Mouse (Mus musculus): ENCODE results near the gene Hist1h1c. TPM values are rescaled to one million over a fixed set of nuclear protein-coding genes. Genes with fewer than 3 reads are reported as not detected.
"Not testable (repeated sequence)": the region's sequence is repeated elsewhere in the genome, so short reads cannot be mapped to it uniquely, and the experiment has no call there.

Gene Hist1h1c
- polyA plus RNA-seq, 2 experiments: 46.8 to 72.5 TPM

GRCm38 (mm10) chr13:23749563-23750121 lies 11.0 kb downstream of the Hist1h1c start:
- Histone ChIP-seq H3K4me1 (replicated peaks; ENCODE audit: control insufficient read depth in 2 of 2, insufficient read depth in 2 of 2, low read length in 1 of 2) (peaks cover 20 to 23% of the 10 kb centered on the region in 2 experiments), H3K4me3 (ENCODE audit: insufficient read depth in 1 of 2, low read depth in 2 of 2, low read length in 2 of 2) (no peak overlapping the region), H3K4me2 (ENCODE audit: low read depth) (no peak overlapping the region), H3K27me3 (ENCODE audit: control insufficient read depth, insufficient read depth, low read length) (no peaks in the 10 kb centered on the region), H3K9me3 (ENCODE audit: control insufficient read depth, low read length) (no peaks in the 10 kb centered on the region), H3K27ac (peak overlapping the region; percentile 99), H3K9ac (replicated peaks) (peak overlapping the region; percentile 6), H3K36me3 (replicated peaks; ENCODE audit: control insufficient read depth, insufficient read depth, low read depth) (no peaks in the 10 kb centered on the region)
- DNase-seq (ENCODE audit: low read depth in 3 of 3, low spot score in 3 of 3): no peak
- WGBS (ENCODE audit: insufficient replicate concordance): 79% methylated on average over 5 of the region's 5 CpGs
- TF ChIP-seq EP300 (IDR thresholded peaks at IDR 0.05; ENCODE audit: low read depth): no peak
- TF ChIP-seq CTCF (IDR thresholded peaks at IDR 0.05; ENCODE audit: low read depth): no peak
- ATAC-seq (ENCODE audit: insufficient read depth): no peak

GRCm38 (mm10) chr13:23750839-23751477 lies 12.3 kb downstream of the Hist1h1c start, which contains the start of gene Hist1h2ab:
Hist1h2ab (plus strand) TSS chr13:23751126.
- H3K27me3 ChIP-seq (ENCODE audit: control insufficient read depth, insufficient read depth, low read length); H3K9me3 ChIP-seq (ENCODE audit: control insufficient read depth, low read length); H3K36me3 ChIP-seq (replicated peaks; ENCODE audit: control insufficient read depth, insufficient read depth, low read depth): not testable (repeated sequence)
- peak within 1 kb of the TSS; percentile 51 to 59 for H3K4me3 ChIP-seq (ENCODE audit: insufficient read depth in 1 of 2, low read depth in 2 of 2, low read length in 2 of 2)
- peak; percentile 85 to 90 (median 86) for DNase-seq (ENCODE audit: low read depth in 3 of 3, low spot score in 3 of 3)
- peak; percentile 74 for TF ChIP-seq EP300 (IDR thresholded peaks at IDR 0.05; ENCODE audit: low read depth)
- H3K4me1 ChIP-seq (replicated peaks; ENCODE audit: control insufficient read depth in 2 of 2, insufficient read depth in 2 of 2, low read length in 1 of 2): peaks cover 26 to 28% of the 10 kb centered on the region in 2 experiments
- peak within 1 kb of the TSS; percentile 69 for H3K4me2 ChIP-seq (ENCODE audit: low read depth)
- peak within 1 kb of the TSS; percentile 99 for H3K27ac ChIP-seq
- peak; percentile 38 for ATAC-seq (ENCODE audit: insufficient read depth)
- WGBS (ENCODE audit: insufficient replicate concordance): under 1% methylated on average over 31 of the region's 47 CpGs
- peak within 1 kb of the TSS; percentile 87 for H3K9ac ChIP-seq (replicated peaks)

GRCm38 (mm10) chr13:23751478-23751956 lies 12.9 kb downstream of the Hist1h1c start:
- Histone ChIP-seq H3K4me2 (ENCODE audit: low read depth) (peak overlapping the region; percentile 69), H3K4me3 (ENCODE audit: insufficient read depth in 1 of 2, low read depth in 2 of 2, low read length in 2 of 2) (peak overlapping the region; percentile 51 to 59), H3K9ac (replicated peaks) (peak overlapping the region; percentile 87), H3K27me3 (ENCODE audit: control insufficient read depth, insufficient read depth, low read length) (no peaks in the 10 kb centered on the region), H3K4me1 (replicated peaks; ENCODE audit: control insufficient read depth in 2 of 2, insufficient read depth in 2 of 2, low read length in 1 of 2) (peaks cover 28 to 30% of the 10 kb centered on the region in 2 experiments), H3K27ac (peak overlapping the region; percentile 99), H3K9me3 (ENCODE audit: control insufficient read depth, low read length) (no peaks in the 10 kb centered on the region), H3K36me3 (replicated peaks; ENCODE audit: control insufficient read depth, insufficient read depth, low read depth) (no peaks in the 10 kb centered on the region)
- WGBS (ENCODE audit: insufficient replicate concordance): 1% methylated on average over 11 of the region's 11 CpGs
- TF ChIP-seq EP300 (IDR thresholded peaks at IDR 0.05; ENCODE audit: low read depth): no peak; the same call in 1 of the 2 replicates
- no peak for TF ChIP-seq CTCF (IDR thresholded peaks at IDR 0.05; ENCODE audit: low read depth)
- DNase-seq (ENCODE audit: low read depth in 3 of 3, low spot score in 3 of 3): peak in 1 of 3 experiments; percentile 66
- peak; percentile 32 for ATAC-seq (ENCODE audit: insufficient read depth)

GRCm38 (mm10) chr13:23752067-23752741 lies 13.6 kb downstream of the Hist1h1c start, which contains the start of gene Hist1h3b:
Hist1h3b (plus strand) TSS chr13:23752267.
- not testable (repeated sequence) for H3K9me3 ChIP-seq (ENCODE audit: control insufficient read depth, low read length); H3K36me3 ChIP-seq (replicated peaks; ENCODE audit: control insufficient read depth, insufficient read depth, low read depth); H3K27me3 ChIP-seq (ENCODE audit: control insufficient read depth, insufficient read depth, low read length)
- H3K9ac ChIP-seq (replicated peaks): peak within 1 kb of the TSS; percentile 96
- DNase-seq (ENCODE audit: low read depth in 3 of 3, low spot score in 3 of 3): peak; percentile 96 to 98 (median 96)
- H3K4me1 ChIP-seq (replicated peaks; ENCODE audit: control insufficient read depth in 2 of 2, insufficient read depth in 2 of 2, low read length in 1 of 2): peaks cover 29 to 30% of the 10 kb centered on the region in 2 experiments
- peak; percentile 73 for ATAC-seq (ENCODE audit: insufficient read depth)
- peak within 1 kb of the TSS; percentile 78 for H3K4me2 ChIP-seq (ENCODE audit: low read depth)
- peak; percentile 41 for TF ChIP-seq EP300 (IDR thresholded peaks at IDR 0.05; ENCODE audit: low read depth)
- 1% methylated on average over 18 of the region's 47 CpGs for WGBS (ENCODE audit: insufficient replicate concordance)
- H3K4me3 ChIP-seq (ENCODE audit: insufficient read depth in 1 of 2, low read depth in 2 of 2, low read length in 2 of 2): peak within 1 kb of the TSS; percentile 61 to 64
- peak within 1 kb of the TSS; percentile 99 for H3K27ac ChIP-seq

- ATAC-seq (ENCODE audit: insufficient read depth): no peak
- no peaks in the 10 kb centered on the region for H3K9me3 ChIP-seq (ENCODE audit: control insufficient read depth, low read length)
- H3K4me2 ChIP-seq (ENCODE audit: low read depth): peak overlapping the region; percentile 78
- H3K9ac ChIP-seq (replicated peaks): peak overlapping the region; percentile 96
- peak overlapping the region; percentile 99 for H3K27ac ChIP-seq
- H3K4me1 ChIP-seq (replicated peaks; ENCODE audit: control insufficient read depth in 2 of 2, insufficient read depth in 2 of 2, low read length in 1 of 2): peaks cover 29 to 31% of the 10 kb centered on the region in 2 experiments
- TF ChIP-seq EP300 (IDR thresholded peaks at IDR 0.05; ENCODE audit: low read depth) (no peak), CTCF (IDR thresholded peaks at IDR 0.05; ENCODE audit: low read depth) (no peak)
- H3K27me3 ChIP-seq (ENCODE audit: control insufficient read depth, insufficient read depth, low read length): no peaks in the 10 kb centered on the region
- H3K4me3 ChIP-seq (ENCODE audit: insufficient read depth in 1 of 2, low read depth in 2 of 2, low read length in 2 of 2): peak overlapping the region; percentile 61 to 64
- WGBS (ENCODE audit: insufficient replicate concordance): 3% methylated on average over 6 of the region's 6 CpGs
- no peaks in the 10 kb centered on the region for H3K36me3 ChIP-seq (replicated peaks; ENCODE audit: control insufficient read depth, insufficient read depth, low read depth)
- no peak for DNase-seq (ENCODE audit: low read depth in 3 of 3, low spot score in 3 of 3)
Measured at GRCm38 (mm10) chr13:23752742-23753172, 14.1 kb downstream of the Hist1h1c start.
